Mouse (Mus musculus) lung, embryonic 15.5 days (tissue): ENCODE data around the gene Thrb. TPM values are rescaled to one million over a fixed set of nuclear protein-coding genes. Genes with fewer than 3 reads are reported as not detected.

Experiments used
- ATAC-seq: fragments of 200-750 bp; cut with Nextera tagmentation; 2 replicates; pipeline ENCODE4 v1.8.0; 2017; ENCODE audit warnings: moderate number of reproducible peaks, borderline replicate concordance; ENCODE audit not compliant: low FRiP score, low TSS enrichment; ENCODE audit errors: extremely low read depth
- H3K27ac ChIP-seq: fragments of 300-500 bp; sonication (generic); 2 replicates; pipeline ENCODE4 v1.5.1; 2015; ENCODE audit warnings: moderate library complexity, mild to moderate bottlenecking, inconsistent platforms
- H3K27me3 ChIP-seq: fragments of 300-500 bp; sonication (generic); 2 replicates; pipeline ENCODE4 v1.6.1; 2015; ENCODE audit warnings: inconsistent platforms
- H3K36me3 ChIP-seq: fragments of 300-500 bp; sonication (generic); 2 replicates; pipeline ENCODE4 v1.6.1; 2015; ENCODE audit warnings: inconsistent platforms
- H3K4me1 ChIP-seq: fragments of 300-500 bp; sonication (generic); 2 replicates; pipeline ENCODE4 v1.6.1; 2015; ENCODE audit warnings: inconsistent platforms
- H3K4me2 ChIP-seq: fragments of 300-500 bp; sonication (generic); 2 replicates; pipeline ENCODE4 v1.6.1; 2015; ENCODE audit warnings: inconsistent platforms, mild to moderate bottlenecking, moderate library complexity
- H3K4me3 ChIP-seq: fragments of 300-500 bp; sonication (generic); 2 replicates; pipeline ENCODE4 v1.5.1; 2015; ENCODE audit warnings: mild to moderate bottlenecking, inconsistent platforms
- H3K9ac ChIP-seq: fragments of 300-500 bp; sonication (generic); 2 replicates; pipeline ENCODE4 v1.6.1; 2015; ENCODE audit warnings: inconsistent platforms
- H3K9me3 ChIP-seq: fragments of 300-500 bp; sonication (generic); 2 replicates; pipeline ENCODE4 v1.6.1; 2016; ENCODE audit warnings: inconsistent platforms
- WGBS: fragments of 180-500 bp; shearing (Covaris S2); methylation state at CpG from one replicate; pipeline ENCODE4 v1.1.7; 2015; 5-methylcytosine and 5-hydroxymethylcytosine counted together
- polyA plus RNA-seq: library from polyadenylated mRNA; unstranded; fragments of >200 nt; fragmentation: Nextera tagmentation; extraction: Ambion mirVana; gene quantifications from 2 replicates; pipeline ENCODE4 v1.2.1, GENCODE M21; 2015

Thrb gene
- polyA plus RNA-seq, 1 experiment from 2014 or later, result 1.9 TPM

- ATAC-seq, result no peak
- H3K4me3 ChIP-seq, result no peak overlapping the region
- no peak overlapping the region for H3K27ac ChIP-seq
- 75% methylated on average over 2 of the region's 2 CpGs for WGBS
- no peaks in the 10 kb centered on the region for H3K9me3 ChIP-seq
- no peaks in the 10 kb centered on the region for H3K4me1 ChIP-seq
- no peaks in the 10 kb centered on the region for H3K27me3 ChIP-seq
- no peaks in the 10 kb centered on the region for H3K36me3 ChIP-seq
- H3K4me2 ChIP-seq, result no peak overlapping the region
- H3K9ac ChIP-seq, result no peak overlapping the region
Observed at GRCm38 (mm10) chr14:17719494-17719893, 59.4 kb downstream of the Thrb start.

- 25% methylated on average over 1 of the region's 1 CpGs for WGBS
- Histone ChIP-seq H3K36me3 (no peaks in the 10 kb centered on the region), H3K9ac (no peak overlapping the region), H3K9me3 (no peaks in the 10 kb centered on the region), H3K4me1 (no peaks in the 10 kb centered on the region), H3K27me3 (no peaks in the 10 kb centered on the region), H3K4me2 (no peak overlapping the region), H3K4me3 (no peak overlapping the region), H3K27ac (no peak overlapping the region)
- ATAC-seq, result no peak
Observed at GRCm38 (mm10) chr14:17722824-17723445, 62.9 kb downstream of the Thrb start.

GRCm38 (mm10) chr14:17724577-17724976 is 64.5 kb downstream of the Thrb start:
- no peaks in the 10 kb centered on the region for H3K36me3 ChIP-seq
- no peaks in the 10 kb centered on the region for H3K27me3 ChIP-seq
- H3K4me2 ChIP-seq, result no peak overlapping the region
- WGBS, result 72% methylated on average over 3 of the region's 3 CpGs
- H3K4me1 ChIP-seq, result no peaks in the 10 kb centered on the region
- H3K4me3 ChIP-seq, result no peak overlapping the region
- H3K9me3 ChIP-seq, result no peaks in the 10 kb centered on the region
- H3K9ac ChIP-seq, result no peak overlapping the region
- H3K27ac ChIP-seq, result no peak overlapping the region
- no peak for ATAC-seq

- no peaks in the 10 kb centered on the region for H3K36me3 ChIP-seq
- H3K9ac ChIP-seq, result no peak overlapping the region
- no peaks in the 10 kb centered on the region for H3K4me1 ChIP-seq
- WGBS, result 18% methylated on average over 1 of the region's 1 CpGs
- no peak for ATAC-seq
- no peaks in the 10 kb centered on the region for H3K9me3 ChIP-seq
- no peaks in the 10 kb centered on the region for H3K27me3 ChIP-seq
- no peak overlapping the region for H3K27ac ChIP-seq
- no peak overlapping the region for H3K4me3 ChIP-seq
- H3K4me2 ChIP-seq, result no peak overlapping the region
Observed at GRCm38 (mm10) chr14:17726906-17727305, 66.8 kb downstream of the Thrb start.

GRCm38 (mm10) chr14:17727878-17728277 is 67.8 kb downstream of the Thrb start:
- no peak overlapping the region for H3K9ac ChIP-seq
- H3K27ac ChIP-seq, result no peak overlapping the region
- H3K4me2 ChIP-seq, result no peak overlapping the region
- no peaks in the 10 kb centered on the region for H3K27me3 ChIP-seq
- no peak for ATAC-seq
- 65% methylated on average over 4 of the region's 4 CpGs for WGBS
- no peak overlapping the region for H3K4me3 ChIP-seq
- no peaks in the 10 kb centered on the region for H3K9me3 ChIP-seq
- no peaks in the 10 kb centered on the region for H3K36me3 ChIP-seq
- H3K4me1 ChIP-seq, result no peaks in the 10 kb centered on the region

GRCm38 (mm10) chr14:17728889-17729288 is 68.8 kb downstream of the Thrb start:
- H3K27me3 ChIP-seq, result no peaks in the 10 kb centered on the region
- no peak overlapping the region for H3K4me2 ChIP-seq
- WGBS, result 85% methylated on average over 2 of the region's 2 CpGs
- ATAC-seq, result no peak
- no peak overlapping the region for H3K9ac ChIP-seq
- no peaks in the 10 kb centered on the region for H3K36me3 ChIP-seq
- no peaks in the 10 kb centered on the region for H3K4me1 ChIP-seq
- H3K27ac ChIP-seq, result no peak overlapping the region
- no peak overlapping the region for H3K4me3 ChIP-seq
- H3K9me3 ChIP-seq, result no peaks in the 10 kb centered on the region

- H3K4me1 ChIP-seq, result no peaks in the 10 kb centered on the region
- H3K27me3 ChIP-seq, result no peaks in the 10 kb centered on the region
- WGBS, result 14% methylated on average over 2 of the region's 2 CpGs
- no peaks in the 10 kb centered on the region for H3K9me3 ChIP-seq
- H3K27ac ChIP-seq, result no peak overlapping the region
- no peaks in the 10 kb centered on the region for H3K36me3 ChIP-seq
- ATAC-seq, result no peak
- H3K4me3 ChIP-seq, result no peak overlapping the region
- H3K9ac ChIP-seq, result no peak overlapping the region
- no peak overlapping the region for H3K4me2 ChIP-seq
Observed at GRCm38 (mm10) chr14:17731020-17731419, 71.0 kb downstream of the Thrb start.

- H3K9me3 ChIP-seq, result no peaks in the 10 kb centered on the region
- no peaks in the 10 kb centered on the region for H3K27me3 ChIP-seq
- H3K27ac ChIP-seq, result no peak overlapping the region
- no peaks in the 10 kb centered on the region for H3K4me1 ChIP-seq
- no peak overlapping the region for H3K4me2 ChIP-seq
- no peak overlapping the region for H3K4me3 ChIP-seq
- no peaks in the 10 kb centered on the region for H3K36me3 ChIP-seq
- WGBS, result 79% methylated on average over 2 of the region's 2 CpGs
- ATAC-seq, result no peak
- H3K9ac ChIP-seq, result no peak overlapping the region
Observed at GRCm38 (mm10) chr14:17733077-17733778, 73.2 kb downstream of the Thrb start.

- no peaks in the 10 kb centered on the region for H3K36me3 ChIP-seq
- H3K4me1 ChIP-seq, result no peaks in the 10 kb centered on the region
- H3K27me3 ChIP-seq, result no peaks in the 10 kb centered on the region
- no peak overlapping the region for H3K9ac ChIP-seq
- H3K9me3 ChIP-seq, result no peaks in the 10 kb centered on the region
- H3K4me2 ChIP-seq, result no peak overlapping the region
- H3K27ac ChIP-seq, result no peak overlapping the region
- H3K4me3 ChIP-seq, result no peak overlapping the region
- WGBS, result 78% methylated on average over 2 of the region's 2 CpGs
- no peak for ATAC-seq
Observed at GRCm38 (mm10) chr14:17733779-17734137, 73.7 kb downstream of the Thrb start.

GRCm38 (mm10) chr14:17735440-17735839 is 75.4 kb downstream of the Thrb start:
- H3K27ac ChIP-seq, result no peak overlapping the region
- no peaks in the 10 kb centered on the region for H3K9me3 ChIP-seq
- no peaks in the 10 kb centered on the region for H3K4me1 ChIP-seq
- no peak for ATAC-seq
- no peak overlapping the region for H3K4me3 ChIP-seq
- no peak overlapping the region for H3K4me2 ChIP-seq
- 67% methylated on average over 6 of the region's 6 CpGs for WGBS
- H3K9ac ChIP-seq, result no peak overlapping the region
- H3K36me3 ChIP-seq, result no peaks in the 10 kb centered on the region
- no peaks in the 10 kb centered on the region for H3K27me3 ChIP-seq

- H3K27me3 ChIP-seq, result no peaks in the 10 kb centered on the region
- H3K9ac ChIP-seq, result no peak overlapping the region
- no peak for ATAC-seq
- H3K4me3 ChIP-seq, result no peak overlapping the region
- H3K9me3 ChIP-seq, result no peaks in the 10 kb centered on the region
- H3K36me3 ChIP-seq, result no peaks in the 10 kb centered on the region
- 34% methylated on average over 3 of the region's 3 CpGs for WGBS
- no peak overlapping the region for H3K4me2 ChIP-seq
- H3K4me1 ChIP-seq, result peaks cover 13% of the 10 kb centered on the region
- H3K27ac ChIP-seq, result no peak overlapping the region
Observed at GRCm38 (mm10) chr14:17740903-17741302, 80.8 kb downstream of the Thrb start.

GRCm38 (mm10) chr14:17742264-17742663 is 82.2 kb downstream of the Thrb start:
- no peak overlapping the region for H3K27ac ChIP-seq
- H3K4me3 ChIP-seq, result no peak overlapping the region
- H3K4me1 ChIP-seq, result peaks cover 13% of the 10 kb centered on the region
- H3K27me3 ChIP-seq, result no peaks in the 10 kb centered on the region
- H3K9ac ChIP-seq, result no peak overlapping the region
- no peak overlapping the region for H3K4me2 ChIP-seq
- 66% methylated on average over 2 of the region's 2 CpGs for WGBS
- H3K9me3 ChIP-seq, result no peaks in the 10 kb centered on the region
- ATAC-seq, result no peak
- no peaks in the 10 kb centered on the region for H3K36me3 ChIP-seq
